Mouse (Mus musculus) cerebellum, postnatal 14 days (tissue): ENCODE results near the gene Slc52a3.
"Not testable (repeated sequence)": the region's sequence is repeated elsewhere in the genome, so short reads cannot be mapped to it uniquely, and the experiment has no call there.

Source experiments
- DNase-seq, 2 experiments: peaks; one replicate each; pipeline ENCODE4 v3.0.0; 2021; ENCODE audit warnings: mixed read lengths in 2 of 2

The Slc52a3 gene

DNA sequence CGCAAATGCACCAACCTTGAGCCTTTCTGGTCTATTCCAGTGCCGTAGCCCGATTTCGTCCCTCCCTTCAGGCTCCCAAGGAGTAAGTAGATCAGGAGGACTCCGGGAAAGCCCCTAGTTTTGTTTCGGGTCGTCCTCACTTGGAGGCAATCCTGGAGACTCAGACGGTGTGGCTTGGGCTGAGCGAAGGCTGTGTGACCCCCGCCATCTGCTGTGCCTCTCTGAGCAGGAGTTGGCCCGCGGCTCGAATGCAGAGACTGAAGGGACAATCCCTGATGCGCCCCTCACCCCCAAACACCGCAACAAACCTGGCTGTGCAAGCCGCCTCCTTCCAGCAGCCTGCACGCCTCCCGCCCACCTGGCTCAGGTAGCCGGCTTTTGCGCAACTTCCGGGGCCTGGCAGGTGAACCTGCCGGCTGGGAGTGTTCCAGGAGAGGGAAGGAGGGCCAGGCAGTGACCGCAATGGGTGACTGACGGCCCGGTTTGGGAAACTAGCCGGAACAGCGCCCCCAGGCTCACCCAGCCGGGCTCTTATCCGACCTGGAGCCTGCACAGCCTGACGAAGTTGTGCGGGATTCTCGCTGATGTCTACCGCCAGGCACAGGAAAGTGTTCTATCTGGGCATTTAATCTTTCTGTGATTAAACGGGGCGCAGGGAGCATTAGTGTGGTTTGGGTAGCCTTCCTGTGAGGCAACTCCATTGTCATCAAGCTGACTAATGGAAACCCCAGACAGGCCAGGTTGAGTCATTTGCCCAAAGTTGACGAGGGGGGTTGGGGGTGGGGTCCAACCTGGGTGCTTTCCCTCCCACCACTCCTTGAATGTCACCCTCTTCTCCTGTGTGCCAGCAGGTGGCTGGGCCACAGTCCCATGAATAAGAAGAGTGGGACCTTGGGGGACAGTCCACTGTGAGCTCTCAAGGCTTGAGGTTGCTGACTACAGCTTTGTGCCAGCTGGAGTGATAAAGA lies 22.4 kb upstream of the Slc52a3 start:
- peak; percentile 64 to 76 for DNase-seq

DNA sequence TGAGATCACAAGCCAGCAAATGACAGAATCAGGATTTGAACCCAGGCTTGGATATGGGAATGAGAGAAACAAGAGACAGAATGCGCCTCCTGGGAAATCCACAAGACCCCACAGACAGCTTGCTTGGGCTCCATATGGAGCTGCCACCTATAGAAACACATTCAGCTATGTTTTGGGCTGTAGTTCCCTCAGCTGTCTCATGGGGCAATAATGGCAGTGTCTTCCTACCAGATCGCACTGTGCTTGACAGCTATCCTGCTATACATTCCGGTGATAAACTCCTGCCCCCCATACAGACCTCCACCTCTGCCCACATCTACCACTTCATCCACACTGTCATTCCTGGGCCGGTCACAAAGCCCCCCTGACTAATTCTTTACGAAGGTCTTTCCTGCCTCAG lies 21.0 kb upstream of the Slc52a3 start:
- DNase-seq, result no peak

- no peak for DNase-seq
Measured at GRCm38 (mm10) chr2:151976067-151976466, 20.2 kb upstream of the Slc52a3 start.

DNA sequence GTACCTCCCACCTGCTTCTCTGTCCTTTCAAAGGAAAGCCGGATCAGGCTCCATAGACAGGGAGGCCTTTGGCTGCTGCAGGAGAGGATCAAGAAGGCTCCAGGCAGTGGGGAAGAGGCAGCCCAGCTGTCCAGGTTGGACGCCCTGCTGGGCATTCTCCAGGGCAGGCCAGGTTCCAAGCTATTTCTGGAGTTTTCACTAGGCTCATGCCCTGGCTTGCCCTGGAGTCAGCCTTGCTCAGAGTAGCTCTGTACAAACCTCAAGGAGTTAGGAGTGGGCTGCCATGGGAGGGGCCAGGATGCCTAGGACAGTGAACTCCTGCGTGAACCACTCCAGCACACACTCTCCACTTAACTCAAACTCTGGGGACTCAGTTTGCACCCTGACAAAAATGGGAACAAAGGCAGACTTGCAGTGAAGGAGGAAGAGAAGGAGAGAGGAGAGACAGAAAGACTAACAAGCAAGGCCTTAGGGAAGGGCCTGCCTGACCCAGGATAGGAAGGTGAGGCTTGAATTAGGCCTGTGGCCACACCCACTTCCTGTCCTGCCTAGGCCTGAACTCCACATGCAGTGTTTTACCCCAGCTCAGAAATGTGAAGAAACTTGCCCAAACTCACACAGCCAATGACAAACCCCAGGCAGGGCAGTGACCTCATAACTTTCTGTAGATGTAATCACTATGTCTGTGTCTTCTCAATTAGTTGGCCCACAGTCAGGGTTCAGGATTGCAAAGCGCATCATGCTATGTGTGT lies 18.4 kb upstream of the Slc52a3 start:
- DNase-seq, result peak; percentile 74 to 79

- no peak for DNase-seq
Measured at GRCm38 (mm10) chr2:151978494-151978893, 17.8 kb upstream of the Slc52a3 start.

GRCm38 (mm10) chr2:151979470-151980354 lies 16.6 kb upstream of the Slc52a3 start, which contains the start of gene Fam110a:
Fam110a (minus strand) TSS chr2:151980219.
- DNase-seq, result peak; percentile 90 to 91

DNA sequence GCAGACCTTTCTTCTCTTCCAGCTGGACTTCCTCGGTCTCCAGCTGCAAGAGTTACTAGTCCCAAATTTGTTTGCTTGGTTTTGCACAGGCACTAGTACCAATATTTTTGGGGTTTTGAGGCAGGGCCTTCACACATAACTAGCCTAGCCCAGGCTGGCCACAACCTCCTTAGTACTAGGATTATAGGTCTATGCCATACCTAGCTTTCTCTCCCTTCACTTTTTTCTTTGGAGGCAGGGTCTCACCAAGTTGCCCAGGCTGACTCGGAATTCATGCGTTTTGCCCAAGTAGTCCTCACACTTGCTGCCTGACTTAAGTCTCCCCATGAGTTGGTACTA lies 16.0 kb upstream of the Slc52a3 start:
- DNase-seq, result no peak

GRCm38 (mm10) chr2:151981268-151981667 lies 15.0 kb upstream of the Slc52a3 start:
- no peak for DNase-seq

DNA sequence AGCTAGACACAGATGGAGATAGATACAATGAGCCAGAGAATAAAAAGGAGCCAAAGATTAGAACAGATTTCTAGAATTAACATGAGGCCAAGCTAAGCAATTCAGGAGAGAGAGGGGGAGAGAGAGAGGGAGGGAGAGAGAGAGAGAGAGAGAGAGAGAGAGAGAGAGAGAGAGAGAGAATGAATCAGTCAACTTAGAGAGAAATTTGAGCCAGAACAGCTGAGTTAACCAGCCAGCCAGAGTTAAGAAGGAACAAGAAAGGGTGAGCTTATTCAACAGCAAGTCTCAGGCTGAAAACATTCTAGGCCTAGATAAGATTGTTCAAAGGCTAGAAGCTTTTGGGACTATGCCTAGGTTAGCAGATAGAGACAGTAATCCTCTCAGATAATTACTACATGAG lies 13.8 kb upstream of the Slc52a3 start:
- no peak for DNase-seq

GRCm38 (mm10) chr2:151984019-151984418 lies 12.3 kb upstream of the Slc52a3 start:
- DNase-seq, result no peak

DNA sequence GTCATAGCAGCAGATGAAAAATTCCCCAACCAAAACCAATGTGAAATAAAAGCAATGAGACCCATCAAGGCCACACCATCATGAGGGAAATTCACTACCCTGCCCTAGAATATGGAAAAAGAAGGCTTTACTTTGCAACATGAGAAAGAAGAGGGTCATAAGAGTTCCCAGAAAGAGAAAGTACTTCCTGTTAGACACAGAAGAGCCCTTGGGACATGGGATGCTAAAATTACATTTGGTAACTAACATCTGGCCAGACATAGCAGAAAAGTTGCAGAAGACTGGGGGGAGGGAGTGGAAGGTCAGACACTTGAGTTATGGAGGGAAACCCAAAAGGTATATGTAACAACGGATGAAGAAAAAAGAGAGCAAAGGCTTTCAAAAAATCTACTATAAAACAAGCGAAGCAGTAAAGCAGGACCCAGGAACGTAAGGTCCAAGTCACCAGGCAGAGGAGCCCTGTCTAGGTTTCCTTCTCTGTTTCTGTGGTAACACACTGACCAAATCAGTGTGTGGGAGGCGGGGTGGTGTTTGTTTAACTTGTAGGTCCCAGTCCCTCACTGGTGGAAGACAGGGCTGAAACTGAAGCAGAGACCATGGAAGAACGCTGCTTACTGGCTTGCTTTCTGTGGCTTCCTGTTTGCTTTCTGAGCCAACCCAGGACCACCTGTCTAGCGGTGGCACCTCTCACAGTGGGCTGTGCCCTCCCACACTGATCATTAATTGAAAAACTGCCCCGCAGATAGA lies 10.7 kb upstream of the Slc52a3 start:
- no peak for DNase-seq

GRCm38 (mm10) chr2:151986958-151987357 lies 9.4 kb upstream of the Slc52a3 start:
- no peak for DNase-seq

DNA sequence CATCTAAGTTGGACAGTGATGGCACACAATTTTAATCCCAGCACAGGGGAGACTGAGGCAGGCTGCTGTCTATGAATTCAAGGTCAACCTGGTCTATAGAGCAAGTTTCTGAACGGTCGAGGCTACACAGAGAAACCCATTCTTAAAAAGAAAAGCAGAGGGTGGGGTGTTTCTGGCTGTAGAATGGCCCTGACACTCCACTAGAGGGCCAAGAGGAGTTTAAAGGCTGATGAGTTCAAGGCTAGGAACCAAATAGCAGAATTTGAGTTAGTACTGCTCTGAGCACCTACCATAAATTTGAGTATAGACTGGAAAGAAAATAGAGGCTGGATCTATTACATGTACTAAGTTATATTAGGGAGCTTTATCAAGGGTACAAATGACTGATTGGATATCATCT lies 7.3 kb upstream of the Slc52a3 start:
- no peak for DNase-seq

GRCm38 (mm10) chr2:151990985-151991394 lies 5.3 kb upstream of the Slc52a3 start:
- peak; percentile 79 to 83 for DNase-seq

- no peak for DNase-seq
Measured at GRCm38 (mm10) chr2:151991446-151991845, 4.9 kb upstream of the Slc52a3 start.

DNA sequence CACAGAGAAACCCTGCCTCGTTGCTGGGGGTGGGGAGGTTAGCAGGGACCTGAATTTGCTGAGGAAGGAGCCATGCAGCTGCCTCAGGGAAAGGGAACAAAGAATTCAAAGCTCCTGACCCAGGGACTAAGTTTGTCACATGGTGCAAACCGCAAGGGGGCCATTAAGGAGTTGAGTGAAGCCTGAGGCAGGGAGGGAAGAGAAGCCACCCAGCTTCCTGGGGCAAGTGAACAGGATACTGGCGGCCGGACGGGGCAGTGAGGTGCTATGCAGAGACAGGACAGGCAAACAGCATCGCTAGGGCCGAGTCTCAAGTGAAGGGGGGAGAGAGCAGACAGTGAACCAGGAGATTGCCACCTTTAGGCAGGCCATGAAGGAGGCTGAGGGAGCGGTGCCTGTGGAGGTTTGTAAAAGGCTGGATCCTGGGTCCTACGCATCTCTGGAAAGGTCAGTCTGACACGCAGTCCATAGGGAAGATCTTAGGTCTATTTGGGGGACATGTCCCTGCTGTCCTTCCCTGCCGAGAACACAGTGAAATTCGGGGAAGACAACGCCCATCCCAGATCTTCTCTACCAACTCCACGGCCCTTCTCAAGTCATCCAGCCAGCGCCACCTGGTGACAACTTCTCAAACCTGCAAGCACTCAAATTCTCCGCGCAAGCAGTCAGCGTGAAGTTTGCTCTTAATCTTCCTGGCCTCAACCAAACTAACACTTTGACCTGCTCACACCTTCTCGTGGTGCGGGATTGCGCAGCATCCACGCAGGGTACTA lies 1.8 kb upstream of the Slc52a3 start:
- DNase-seq, result peak; percentile 86 to 90

GRCm38 (mm10) chr2:151997190-151997575 lies 872 bp downstream of the Slc52a3 start:
- DNase-seq, result not testable (repeated sequence)

DNA sequence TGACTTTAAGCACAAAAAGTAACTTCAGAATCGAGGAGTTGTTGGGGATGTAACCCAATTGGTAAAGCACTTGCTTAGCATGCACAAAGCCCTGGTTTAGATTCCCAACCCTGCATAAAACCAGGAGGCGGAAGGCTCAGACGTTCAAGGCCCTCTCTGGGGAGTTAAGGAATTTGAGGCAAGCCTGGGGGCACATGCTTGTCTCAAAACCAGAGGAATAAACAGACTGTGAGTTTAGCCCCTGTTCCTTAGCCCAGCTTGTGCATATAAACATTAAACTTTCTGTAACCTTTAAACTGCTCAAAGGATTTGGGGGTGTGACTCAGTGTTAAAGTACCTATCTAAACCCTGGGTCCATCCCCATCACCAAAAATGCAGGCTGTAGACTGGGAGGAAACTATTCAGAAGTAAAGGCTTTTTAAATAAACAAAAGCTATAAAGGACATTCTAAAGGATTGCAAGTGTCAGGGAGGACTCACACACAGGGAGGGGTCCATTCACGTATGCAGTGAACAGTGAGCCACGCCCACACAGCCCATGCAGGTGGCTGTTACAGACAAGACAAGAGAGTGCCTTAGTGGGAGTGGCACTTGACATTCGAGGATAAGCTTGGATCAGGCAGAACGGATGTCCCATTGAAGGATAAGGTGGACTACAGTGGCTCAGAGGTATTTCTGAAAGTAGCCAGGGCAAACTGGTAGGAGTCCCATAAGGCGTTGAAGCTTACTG lies 1.6 kb downstream of the Slc52a3 start:
- DNase-seq, result no peak

DNA sequence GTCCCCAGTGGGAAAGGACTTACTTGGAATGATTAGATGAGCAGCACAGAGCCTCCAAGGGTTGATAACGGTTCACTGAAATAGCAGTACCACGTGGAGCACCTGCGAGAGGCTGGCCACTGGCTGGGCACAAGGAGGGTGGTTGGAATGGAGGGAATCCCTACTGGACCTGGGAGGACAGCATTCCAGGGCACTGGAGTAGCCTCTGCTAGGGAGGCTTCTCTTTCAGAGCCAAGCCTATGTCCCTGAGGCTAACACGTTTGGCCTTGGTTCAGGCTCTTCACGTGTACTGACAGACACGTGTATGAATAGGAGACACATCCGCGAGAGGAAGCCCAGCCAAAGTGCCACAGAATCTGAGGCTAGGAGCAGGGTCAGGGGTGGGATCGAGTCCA lies 2.2 kb downstream of the Slc52a3 start:
- DNase-seq, result no peak

- no peak for DNase-seq
Measured at GRCm38 (mm10) chr2:151998932-151999331, 2.6 kb downstream of the Slc52a3 start.
